Mouse (Mus musculus): Measurements from ENCODE around the gene Olfr1387. TPM values are rescaled to one million over a fixed set of nuclear protein-coding genes. Genes with fewer than 3 reads are reported as not detected.
"Not testable (repeated sequence)": the region's sequence is repeated elsewhere in the genome, so short reads cannot be mapped to it uniquely, and the experiment has no call there.

Gene Olfr1387
- not detected for total RNA-seq (2021)
- long read RNA-seq, experiment 1 = 0 reads
- long read RNA-seq, experiment 2 = 0 reads

DNA sequence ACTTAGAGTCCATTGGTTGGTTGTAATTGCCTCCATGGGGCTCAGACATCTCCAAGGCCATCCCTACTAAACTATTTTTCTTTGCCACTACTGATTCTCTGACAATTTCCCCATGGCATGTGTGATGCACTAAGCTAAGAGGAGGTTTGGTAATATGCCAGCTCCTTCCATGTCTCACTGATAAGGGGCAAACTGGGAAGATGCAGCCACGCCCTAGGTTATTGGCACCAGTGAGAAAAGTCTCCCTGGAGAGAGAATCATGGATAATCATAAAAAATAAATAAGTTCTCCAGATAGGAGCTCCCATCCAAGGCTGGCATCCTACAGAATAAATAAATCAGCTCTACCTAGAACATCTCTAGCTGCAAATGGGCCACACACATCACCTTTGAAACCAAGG is at the start of gene Olfr1387:
Gene Olfr1387 (plus strand): TSS at position 301 of the 400 bp plus-strand sequence.
- intact Hi-C loops (cut with DNase I) = no loop called here
- no peak for DNase-seq

DNA sequence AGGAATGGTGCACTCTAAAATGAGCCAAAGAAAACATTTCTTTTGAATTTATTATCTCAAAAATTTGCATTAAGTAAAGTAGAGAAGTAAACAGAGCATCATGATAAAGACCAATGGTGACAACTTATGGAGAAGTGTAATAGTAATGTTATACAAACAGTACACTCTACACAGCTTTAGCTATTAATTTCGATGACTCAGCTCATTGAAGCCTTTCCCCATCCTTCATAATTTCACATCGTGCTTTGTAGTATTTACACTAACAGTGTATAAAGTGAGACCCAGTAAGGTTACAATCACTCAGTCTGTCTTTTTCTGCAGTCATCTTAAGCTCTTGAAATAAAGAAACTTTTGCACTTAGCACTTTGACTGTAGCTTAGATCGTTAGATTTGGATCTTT is 48.4 kb upstream of the Olfr1387 start:
- no peak for DNase-seq
- intact Hi-C loops (cut with DNase I) = no loop called here

DNA sequence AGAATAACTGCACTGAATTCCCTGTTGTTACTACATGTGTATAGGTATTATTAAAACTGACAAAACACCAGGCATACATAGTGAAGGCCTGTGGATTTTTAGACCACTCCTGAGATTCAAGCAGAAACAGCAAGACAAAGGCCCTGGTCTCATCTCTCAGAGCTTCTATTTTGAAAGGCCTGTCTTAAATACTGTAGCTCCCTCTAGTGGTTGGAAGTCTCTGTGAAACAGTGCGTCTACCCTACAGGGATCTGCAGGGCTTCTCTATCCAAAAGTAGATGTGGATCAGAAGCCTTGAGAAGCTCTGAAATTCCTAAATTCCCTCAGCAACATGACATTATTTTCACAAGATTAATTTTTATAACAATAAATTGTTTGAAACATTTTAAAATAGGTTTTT is 44.6 kb upstream of the Olfr1387 start:
- intact Hi-C loops (cut with DNase I) = no loop called here
- no peak for DNase-seq

DNA sequence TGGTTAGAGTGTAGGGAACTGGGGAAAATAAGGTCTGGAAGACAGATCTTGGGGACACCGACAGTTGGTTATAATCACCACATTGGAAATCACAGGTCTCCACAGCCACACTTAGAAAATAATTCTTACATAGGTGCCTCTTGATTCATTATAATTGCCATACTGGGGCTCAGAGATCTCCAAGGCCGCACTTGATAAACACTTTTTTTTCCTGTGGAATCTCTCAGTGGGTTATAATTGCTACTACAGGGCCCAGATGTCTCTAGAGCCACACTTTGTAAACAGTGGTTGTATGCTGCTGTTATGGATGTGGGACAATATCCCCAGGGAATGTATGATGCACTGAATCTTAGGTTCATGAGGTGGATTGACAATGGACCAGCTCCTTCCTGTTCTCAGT is 32.4 kb upstream of the Olfr1387 start, which contains the start of gene Olfr1389:
Gene Olfr1389 (plus strand): TSS at position 301 of the 400 bp plus-strand sequence.
- intact Hi-C loops (cut with DNase I) = no loop called here
- DNase-seq = no peak

DNA sequence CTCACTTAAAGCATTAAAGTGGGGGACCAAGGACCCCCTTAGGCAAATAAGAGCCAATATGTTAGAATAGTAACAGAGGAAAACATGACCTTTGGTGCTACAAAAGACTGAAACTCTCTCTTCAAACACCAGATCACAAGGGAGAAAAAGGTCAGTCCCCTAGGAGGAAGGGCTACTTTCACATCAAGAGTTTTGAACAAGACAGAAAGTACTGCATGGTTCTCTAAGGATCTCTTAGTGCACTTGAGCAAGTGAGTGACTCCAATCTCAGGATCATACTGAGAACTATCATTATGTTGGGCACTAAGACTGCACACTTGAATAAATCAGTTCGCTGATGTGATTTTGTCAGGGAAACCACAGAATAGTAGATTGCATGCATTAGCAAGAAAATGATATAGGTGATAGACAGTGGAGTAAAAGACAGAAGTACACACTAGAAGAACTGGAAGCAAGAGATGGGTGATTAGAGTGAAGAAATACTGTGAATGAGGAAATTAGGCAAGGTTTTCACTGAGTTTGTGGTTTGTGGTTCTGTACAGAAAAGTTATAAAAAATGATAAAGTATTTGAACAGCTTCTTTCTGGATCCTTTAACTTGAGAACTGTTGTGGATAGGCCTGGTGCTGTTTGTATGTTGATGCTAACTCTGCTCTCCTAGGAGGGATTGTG is 29.8 kb upstream of the Olfr1387 start:
- intact Hi-C loops (cut with DNase I) = no loop called here
- DNase-seq = no peak

DNA sequence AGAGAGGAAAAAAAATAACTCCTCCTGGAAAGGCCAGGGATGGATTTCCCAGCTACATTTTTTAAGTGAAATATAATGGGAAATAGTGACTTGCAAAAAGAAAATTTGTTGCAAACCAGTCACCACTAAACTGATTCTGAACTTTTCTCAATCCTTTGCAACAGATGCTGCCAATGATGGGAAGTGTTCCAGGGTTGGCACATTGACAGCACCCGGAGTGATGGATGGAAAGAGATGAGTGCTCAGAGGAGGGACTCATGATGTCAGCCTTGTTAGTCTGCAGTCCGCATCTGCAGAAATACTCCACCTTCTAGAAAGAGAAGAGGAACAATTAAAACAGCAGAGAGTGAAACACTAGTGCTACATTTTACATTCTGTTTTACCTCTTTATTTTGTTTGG is 25.5 kb upstream of the Olfr1387 start:
- no peak for DNase-seq
- intact Hi-C loops (cut with DNase I) = no loop called here

DNA sequence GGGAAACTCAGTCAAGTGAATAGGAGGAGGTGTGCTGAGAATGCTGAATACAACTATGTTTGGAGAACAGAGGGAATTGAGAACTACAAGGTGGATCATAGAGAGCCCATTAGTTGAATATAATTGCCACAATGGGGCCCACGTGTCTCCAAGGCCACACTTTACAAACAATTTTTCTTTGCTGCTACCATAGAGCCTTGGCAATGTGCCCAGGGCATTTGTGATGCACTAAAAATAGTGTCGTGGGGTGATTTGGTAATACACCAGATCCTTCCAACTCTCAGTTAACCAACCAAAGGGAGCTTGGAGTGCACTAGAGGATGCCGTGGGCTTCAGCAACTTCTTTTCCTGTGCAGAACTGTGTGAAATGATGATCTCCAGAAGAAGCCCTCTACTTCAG is 18.7 kb upstream of the Olfr1387 start, which contains the start of gene Olfr1388:
Gene Olfr1388 (plus strand): TSS at position 214 of the 400 bp plus-strand sequence.
- intact Hi-C loops (cut with DNase I) = no loop called here
- DNase-seq = no peak

DNA sequence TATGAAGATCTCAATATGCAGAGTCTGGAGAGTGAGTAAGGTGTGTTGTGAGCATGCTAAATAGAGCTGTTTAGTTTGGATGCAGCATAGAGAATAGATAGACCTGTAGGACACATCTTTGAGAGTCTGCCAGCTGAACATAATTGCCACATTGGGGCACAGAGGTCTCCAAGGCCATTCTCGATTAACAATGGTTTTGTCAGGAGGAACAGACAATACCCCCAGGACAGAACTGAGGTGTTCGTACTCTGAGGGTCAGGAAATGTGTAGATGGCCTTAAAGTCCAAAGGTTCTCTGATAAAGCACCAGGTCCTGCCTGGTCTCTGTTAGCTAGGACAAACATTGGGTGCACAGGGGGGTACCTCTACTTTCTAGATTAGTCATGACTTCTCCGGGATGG is 9.6 kb downstream of the Olfr1387 start, which contains the start of gene Olfr1386:
Gene Olfr1386 (plus strand): TSS at position 301 of the 400 bp plus-strand sequence.
- intact Hi-C loops (cut with DNase I) = not testable (repeated sequence)

DNA sequence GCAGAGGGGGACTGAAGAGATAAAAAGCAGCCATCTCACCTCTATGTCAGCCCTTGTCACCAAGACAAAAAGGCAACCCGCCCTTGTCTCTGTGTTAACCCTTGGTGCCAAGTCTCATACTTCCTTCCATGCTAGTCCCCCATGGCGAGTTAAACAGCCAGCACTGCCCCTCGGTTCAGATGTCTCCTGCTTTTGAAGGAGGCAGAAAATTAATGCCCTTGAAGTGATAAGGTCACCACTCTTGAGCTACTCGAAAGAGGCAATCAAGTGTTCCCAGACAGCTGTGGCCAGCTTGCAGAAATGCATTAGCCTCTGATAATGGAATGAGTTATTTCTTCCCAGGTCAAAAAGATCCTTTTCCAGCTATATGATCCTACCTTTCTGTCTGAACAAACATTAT is 30.8 kb downstream of the Olfr1387 start:
- DNase-seq = no peak
- intact Hi-C loops (cut with DNase I) = no loop called here

More for the DNA sequence above, 9.6 kb downstream of the Olfr1387 start, which contains the start of gene Olfr1386:
- DNase-seq = not testable (repeated sequence)

DNA sequence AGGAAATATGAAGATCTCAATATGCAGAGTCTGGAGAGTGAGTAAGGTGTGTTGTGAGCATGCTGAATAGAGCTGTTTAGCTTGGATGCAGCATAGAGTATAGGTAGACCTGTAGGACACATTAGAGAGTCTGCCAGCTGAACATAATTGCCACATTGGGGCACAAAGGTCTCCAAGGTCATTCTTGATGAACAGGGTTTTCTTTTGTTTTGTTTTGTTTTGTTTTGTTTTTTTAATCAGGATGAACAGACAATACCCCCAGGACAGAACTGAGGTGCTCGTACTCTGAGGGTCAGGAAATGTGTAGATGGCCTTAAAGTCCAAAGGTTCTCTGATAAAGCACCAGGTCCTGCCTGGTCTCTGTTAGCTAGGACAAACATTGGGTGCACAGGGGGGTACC is 33.6 kb downstream of the Olfr1387 start, which contains the start of gene Olfr1385:
Gene Olfr1385 (plus strand): TSS at position 301 of the 400 bp plus-strand sequence.
- DNase-seq; intact Hi-C loops (cut with DNase I): not testable (repeated sequence)

Other genes with a start within 250 kb of the Olfr1387 start
- 10 to 100 TPM; 41.3 to 41.5 TPM for gene Mgat1, start 211.2 kb upstream of the Olfr1387 start, total RNA-seq (2021)
- not detected for gene Olfr1393, start 177.0 kb upstream of the Olfr1387 start, total RNA-seq (2021)
- gene Olfr1392, start 170.1 kb upstream of the Olfr1387 start, total RNA-seq (2021) = not detected
- gene Olfr10, start 150.6 kb upstream of the Olfr1387 start, total RNA-seq (2021) = not detected
- not detected for gene Olfr1391, start 132.6 kb upstream of the Olfr1387 start, total RNA-seq (2021)
- gene Olfr1390, start 120.2 kb upstream of the Olfr1387 start, total RNA-seq (2021) = not detected
- not detected for gene Olfr1389, start 32.3 kb upstream of the Olfr1387 start, total RNA-seq (2021)
- gene Olfr1388, start 18.7 kb upstream of the Olfr1387 start, total RNA-seq (2021) = under 1 TPM in 1 of 2 experiments, not detected in 1; 0.08 TPM
- gene Olfr1386, start 9.7 kb downstream of the Olfr1387 start, total RNA-seq (2021) = not detected
- gene Olfr1385, start 33.7 kb downstream of the Olfr1387 start, total RNA-seq (2021) = not detected
- gene Olfr1384, start 51.4 kb downstream of the Olfr1387 start, total RNA-seq (2021) = not detected
- under 1 TPM in 1 of 2 experiments, not detected in 1; 0.32 TPM for gene Olfr1383, start 64.3 kb downstream of the Olfr1387 start, total RNA-seq (2021)
- not detected for gene Olfr1382, start 72.9 kb downstream of the Olfr1387 start, total RNA-seq (2021)
- not detected for gene Olfr1381, start 88.1 kb downstream of the Olfr1387 start, total RNA-seq (2021)
- gene Olfr1380, start 101.5 kb downstream of the Olfr1387 start, total RNA-seq (2021) = not detected
- gene Flt4, start 153.9 kb downstream of the Olfr1387 start, total RNA-seq (2021) = 1 to 10 TPM; 1.9 to 2.9 TPM
- not detected for gene Scgb3a1, start 208.3 kb downstream of the Olfr1387 start, total RNA-seq (2021)

All from gastrocnemius, postnatal 36 days (tissue).